Mouse (Mus musculus) embryonic fibroblast, embryonic 13.5 days (primary cell): ENCODE measurements around the gene Fem1a. TPM values are rescaled to one million over a fixed set of nuclear protein-coding genes. Genes with fewer than 3 reads are reported as not detected.

Experiments used
- H3K27ac ChIP-seq: 2 replicates; pipeline ENCODE4 v1.5.1; 2012; ENCODE audit warnings: low read length, control low read depth, inconsistent platforms; ENCODE audit not compliant: insufficient read depth
- H3K4me1 ChIP-seq: 2 replicates; pipeline ENCODE4 v1.6.1; 2011; ENCODE audit warnings: low read length; ENCODE audit not compliant: control insufficient read depth, insufficient read depth
- H3K4me3 ChIP-seq: 2 replicates; pipeline ENCODE4 v1.5.1; 2011; ENCODE audit warnings: mild to moderate bottlenecking, control low read depth, low read length; ENCODE audit not compliant: insufficient read depth
- CTCF ChIP-seq: IDR thresholded peaks from 2 replicates; pipeline ENCODE4 v1.5.1; 2011; ENCODE audit warnings: mild to moderate bottlenecking, control low read depth, low read length, moderate library complexity, borderline replicate concordance; ENCODE audit not compliant: insufficient read depth
- POLR2A ChIP-seq: IDR thresholded peaks from 2 replicates; pipeline ENCODE4 v1.6.1; 2011; ENCODE audit warnings: low read depth, mild to moderate bottlenecking, control low read depth, low read length, moderate library complexity
- polyA plus RNA-seq: library from polyadenylated mRNA; stranded (reverse); fragments of >200 nt; gene quantifications from 2 replicates; pipeline ENCODE4 v1.2.4, GENCODE M21; 2011; ENCODE audit warnings: low read depth; ENCODE audit not compliant: missing spikeins, insufficient read length

Gene Fem1a
- polyA plus RNA-seq, 1 experiment: 9.7 TPM

GRCm38 (mm10) chr17:56264020-56264419, 7.4 kb downstream of the Fem1a start:
- no peak for TF ChIP-seq POLR2A
- TF ChIP-seq CTCF: peak; percentile 83; the same call in 1 of the 2 replicates
- Histone ChIP-seq H3K4me3 (no peak overlapping the region), H3K27ac (no peak overlapping the region), H3K4me1 (peaks cover 12% of the 10 kb centered on the region)

DNA sequence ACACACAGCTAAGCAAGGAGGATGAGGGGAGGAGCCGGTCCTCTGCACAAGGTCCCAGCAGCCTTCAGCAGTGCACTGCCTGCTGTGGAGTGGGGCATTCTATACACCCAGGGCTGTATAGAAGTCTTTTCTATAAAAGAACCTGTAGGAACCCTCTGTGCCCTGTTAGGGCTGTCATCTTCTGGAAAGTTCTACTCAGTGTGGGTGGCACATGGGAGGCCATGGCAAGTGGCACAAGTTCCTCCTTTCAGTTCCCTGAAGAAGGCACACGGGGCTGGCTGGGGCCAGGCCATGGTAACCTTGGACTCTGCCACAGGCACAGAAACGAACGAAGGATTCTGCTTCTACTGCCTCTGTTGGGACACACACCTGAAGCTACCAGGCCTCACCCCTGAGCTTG, 8.4 kb downstream of the Fem1a start:
- Histone ChIP-seq H3K4me3 (no peak overlapping the region), H3K27ac (peak overlapping the region; percentile 7; the same call in 1 of the 2 replicates)
- TF ChIP-seq POLR2A: no peak
- TF ChIP-seq CTCF: no peak

GRCm38 (mm10) chr17:56265869-56266268, 9.3 kb downstream of the Fem1a start:
- Histone ChIP-seq H3K27ac (peak overlapping the region; percentile 83), H3K4me1 (peaks cover 8% of the 10 kb centered on the region; the same call in 1 of the 2 replicates), H3K4me3 (no peak overlapping the region)
- no peak for TF ChIP-seq CTCF
- no peak for TF ChIP-seq POLR2A

More for the DNA sequence above, 8.4 kb downstream of the Fem1a start:
- peaks cover 12% of the 10 kb centered on the region for H3K4me1 ChIP-seq

DNA sequence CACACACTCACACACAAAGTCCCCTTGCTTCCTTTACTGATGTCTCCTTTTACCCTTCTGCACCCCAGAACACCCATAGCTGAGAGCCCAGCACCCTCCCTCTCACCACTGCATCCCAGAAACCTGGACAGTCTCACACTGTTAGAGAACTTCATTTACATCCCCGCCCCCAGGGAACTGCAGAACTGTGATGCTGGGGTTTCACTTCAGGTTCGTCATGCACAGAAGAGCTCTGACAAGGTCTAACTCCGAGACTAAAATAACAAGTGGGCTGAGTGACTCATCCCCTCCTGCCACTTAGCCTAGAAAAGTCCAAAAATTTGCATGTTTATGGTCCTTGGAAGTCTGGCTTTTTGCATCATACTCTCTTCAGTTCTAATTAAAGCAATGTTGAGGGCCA, 9.7 kb downstream of the Fem1a start:
- Histone ChIP-seq H3K4me1 (peaks cover 8% of the 10 kb centered on the region; the same call in 1 of the 2 replicates), H3K27ac (peak overlapping the region; percentile 83)
- peak; percentile 19; the same call in 1 of the 2 replicates for TF ChIP-seq POLR2A
- no peak for TF ChIP-seq CTCF

DNA sequence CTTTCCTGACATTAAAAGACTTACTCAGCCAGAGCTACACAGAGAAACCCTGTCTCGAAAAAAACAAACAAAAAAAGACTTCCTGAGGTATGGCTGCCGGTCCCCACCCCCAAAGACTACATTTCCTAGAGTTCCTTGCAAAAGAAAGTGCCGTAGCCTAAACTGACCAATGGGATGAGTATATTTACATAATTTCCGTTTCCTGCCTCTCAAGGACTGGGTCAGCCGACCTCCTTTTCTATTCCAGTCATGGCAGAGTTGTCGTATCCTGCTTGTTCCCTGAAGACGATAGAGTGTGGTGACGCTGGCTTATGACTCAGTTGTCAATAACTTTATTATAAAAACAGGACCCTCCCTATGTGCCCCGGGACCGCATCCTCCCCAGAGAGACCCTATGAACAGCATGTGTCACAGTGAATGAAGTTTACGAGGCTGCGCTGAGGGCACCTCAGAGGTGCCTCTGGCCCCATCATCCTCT, 12.6 kb downstream of the Fem1a start:
- H3K27ac ChIP-seq: peak overlapping the region; percentile 79
- H3K4me1 ChIP-seq: peaks cover 8% of the 10 kb centered on the region
- TF ChIP-seq POLR2A (peak; percentile 74), CTCF (no peak)
- no peak overlapping the region for H3K4me3 ChIP-seq

More for the DNA sequence above, 9.7 kb downstream of the Fem1a start:
- H3K4me3 ChIP-seq: no peak overlapping the region

DNA sequence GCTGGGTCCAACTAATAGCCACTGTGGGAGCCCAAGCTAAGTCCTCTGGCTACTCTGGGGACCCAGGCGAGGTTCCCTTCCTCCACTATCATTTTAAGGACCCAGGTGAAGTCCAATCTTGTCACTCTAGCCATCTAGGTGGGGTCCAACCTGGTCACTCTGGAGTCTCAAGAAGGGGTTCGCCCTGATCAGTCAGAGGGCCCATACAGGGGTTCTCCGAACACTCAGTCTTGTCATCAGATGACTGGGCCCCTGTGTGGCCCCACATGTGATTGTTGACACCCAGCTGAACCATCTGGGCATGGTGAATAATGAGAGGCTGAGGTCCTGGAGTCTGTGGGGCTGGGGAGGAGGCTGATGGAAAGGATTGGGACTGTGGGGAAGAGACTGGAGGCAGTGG, 13.1 kb downstream of the Fem1a start:
- Histone ChIP-seq H3K4me3 (no peak overlapping the region), H3K4me1 (peaks cover 8% of the 10 kb centered on the region), H3K27ac (no peak overlapping the region)
- TF ChIP-seq CTCF (no peak), POLR2A (no peak)

DNA sequence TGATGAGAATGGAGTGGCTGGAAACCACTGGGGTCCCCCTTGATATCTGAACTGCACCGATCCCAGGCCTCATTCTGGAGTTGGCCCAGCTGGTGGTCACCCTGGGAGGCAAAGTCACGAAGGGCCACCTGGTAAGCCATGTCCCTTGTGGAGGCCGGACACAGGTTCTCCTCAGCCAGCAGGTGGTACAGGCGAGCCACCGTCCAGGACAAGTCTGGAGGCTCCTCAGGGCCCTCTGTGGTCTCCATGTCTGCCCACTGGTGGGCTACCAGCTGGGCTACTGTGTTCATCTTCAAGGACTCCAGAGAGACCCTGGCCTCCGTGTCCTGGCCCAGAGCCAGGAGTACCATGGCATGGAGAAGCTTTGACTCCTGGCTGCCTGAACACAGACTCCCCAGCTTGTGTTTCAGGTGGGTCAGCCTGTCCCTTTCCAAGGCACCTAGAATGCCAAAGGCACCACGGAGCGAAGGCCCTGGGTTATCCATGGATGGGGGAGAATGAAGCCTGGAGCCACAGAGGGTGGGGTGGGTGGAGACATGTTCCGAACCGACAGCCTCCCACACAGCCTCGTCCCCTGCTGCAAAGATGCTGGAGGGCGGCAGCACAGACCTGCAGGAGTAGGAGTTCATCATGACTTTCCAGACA, 15.1 kb downstream of the Fem1a start:
- TF ChIP-seq POLR2A (no peak), CTCF (no peak)
- Histone ChIP-seq H3K4me3 (no peak overlapping the region), H3K27ac (no peak overlapping the region), H3K4me1 (peaks cover 2% of the 10 kb centered on the region)

- TF ChIP-seq POLR2A (no peak), CTCF (no peak)
- peaks cover 2% of the 10 kb centered on the region for H3K4me1 ChIP-seq
- no peak overlapping the region for H3K4me3 ChIP-seq
- no peak overlapping the region for H3K27ac ChIP-seq
Observed at GRCm38 (mm10) chr17:56272644-56273043, 16.0 kb downstream of the Fem1a start.

GRCm38 (mm10) chr17:56273482-56273881, 16.9 kb downstream of the Fem1a start:
- Histone ChIP-seq H3K4me1 (peaks cover 5% of the 10 kb centered on the region), H3K4me3 (no peak overlapping the region), H3K27ac (no peak overlapping the region)
- TF ChIP-seq CTCF (no peak), POLR2A (no peak)

DNA sequence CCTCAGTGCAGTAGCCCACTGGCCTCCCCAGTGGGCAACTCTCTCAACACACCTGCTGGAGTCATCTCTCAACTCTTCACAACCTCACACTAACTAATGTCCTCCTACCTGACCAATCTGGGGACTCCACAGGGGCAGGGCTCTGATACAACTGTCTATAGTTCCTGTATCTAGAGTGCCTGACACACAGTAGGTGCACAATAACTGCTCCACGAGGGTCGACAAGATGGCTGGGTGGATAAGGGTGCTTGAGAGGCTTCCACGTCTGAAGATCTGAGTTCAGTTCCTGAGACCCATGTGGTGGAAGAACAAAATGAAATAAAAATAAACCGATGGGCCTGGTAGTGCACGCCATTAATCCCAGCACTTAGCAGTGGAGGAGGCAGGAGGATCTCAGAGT, 17.4 kb downstream of the Fem1a start:
- Histone ChIP-seq H3K27ac (no peak overlapping the region), H3K4me3 (no peak overlapping the region), H3K4me1 (peaks cover 5% of the 10 kb centered on the region)
- TF ChIP-seq POLR2A (no peak), CTCF (no peak)

- TF ChIP-seq POLR2A (no peak), CTCF (no peak)
- Histone ChIP-seq H3K4me3 (peak overlapping the region; percentile 68), H3K4me1 (peaks cover 5% of the 10 kb centered on the region), H3K27ac (peak overlapping the region; percentile 76)
Observed at GRCm38 (mm10) chr17:56275842-56276480, 19.4 kb downstream of the Fem1a start.
